Mouse (Mus musculus): ENCODE data around the gene Gtf2i. TPM values are rescaled to one million over a fixed set of nuclear protein-coding genes. Genes with fewer than 3 reads are reported as not detected.

Gtf2i gene
- polyA plus RNA-seq, 1 experiment from 2014 or later: 204 TPM

GRCm38 (mm10) chr5:134289935-134290560, 24.5 kb downstream of the Gtf2i start:
- H3K36me3 ChIP-seq: peaks cover 99% of the 10 kb centered on the region
- 94% methylated on average over 12 of the region's 12 CpGs for WGBS
- no peak overlapping the region for H3K27ac ChIP-seq
- no peak overlapping the region for H3K4me3 ChIP-seq
- H3K27me3 ChIP-seq (ENCODE audit: low read depth, poor library complexity, severe bottlenecking): no peaks in the 10 kb centered on the region
- H3K4me1 ChIP-seq: no peaks in the 10 kb centered on the region
- DNase-seq (ENCODE audit: low spot score): no peak
- H3K9me3 ChIP-seq (replicated peaks): no peaks in the 10 kb centered on the region

GRCm38 (mm10) chr5:134288071-134288470, 26.5 kb downstream of the Gtf2i start:
- no peak overlapping the region for H3K27ac ChIP-seq
- H3K27me3 ChIP-seq (ENCODE audit: low read depth, poor library complexity, severe bottlenecking): no peaks in the 10 kb centered on the region
- no peaks in the 10 kb centered on the region for H3K9me3 ChIP-seq (replicated peaks)
- 96% methylated on average over 3 of the region's 3 CpGs for whole genome bisulfite sequencing
- no peak for DNase-seq (ENCODE audit: low spot score)
- H3K4me1 ChIP-seq: no peaks in the 10 kb centered on the region
- no peak overlapping the region for H3K4me3 ChIP-seq
- H3K36me3 ChIP-seq: peaks cover 99% of the 10 kb centered on the region

GRCm38 (mm10) chr5:134284921-134285320, 29.6 kb downstream of the Gtf2i start:
- H3K27me3 ChIP-seq (ENCODE audit: low read depth, poor library complexity, severe bottlenecking): no peaks in the 10 kb centered on the region
- peaks cover 99% of the 10 kb centered on the region for H3K36me3 ChIP-seq
- DNase-seq (ENCODE audit: low spot score): no peak
- no peak overlapping the region for H3K4me3 ChIP-seq
- WGBS: 93% methylated on average over 12 of the region's 12 CpGs
- no peaks in the 10 kb centered on the region for H3K4me1 ChIP-seq
- H3K9me3 ChIP-seq (replicated peaks): no peaks in the 10 kb centered on the region
- H3K27ac ChIP-seq: no peak overlapping the region

- no peak for DNase-seq (ENCODE audit: low spot score)
- H3K36me3 ChIP-seq: peaks cover 99% of the 10 kb centered on the region
- H3K4me3 ChIP-seq: no peak overlapping the region
- WGBS: 94% methylated on average over 9 of the region's 9 CpGs
- no peaks in the 10 kb centered on the region for H3K9me3 ChIP-seq (replicated peaks)
- no peaks in the 10 kb centered on the region for H3K4me1 ChIP-seq
- no peak overlapping the region for H3K27ac ChIP-seq
- H3K27me3 ChIP-seq (ENCODE audit: low read depth, poor library complexity, severe bottlenecking): no peaks in the 10 kb centered on the region
Measured at GRCm38 (mm10) chr5:134282603-134283002, 32.0 kb downstream of the Gtf2i start.

GRCm38 (mm10) chr5:134282076-134282475, 32.5 kb downstream of the Gtf2i start:
- Histone ChIP-seq H3K27ac (no peak overlapping the region), H3K4me3 (no peak overlapping the region), H3K27me3 (ENCODE audit: low read depth, poor library complexity, severe bottlenecking) (no peaks in the 10 kb centered on the region), H3K36me3 (peaks cover 99% of the 10 kb centered on the region), H3K4me1 (no peaks in the 10 kb centered on the region), H3K9me3 (replicated peaks) (no peaks in the 10 kb centered on the region)
- 88% methylated on average over 3 of the region's 3 CpGs for WGBS
- no peak for DNase-seq (ENCODE audit: low spot score)

- 91% methylated on average over 7 of the region's 7 CpGs for WGBS
Measured at GRCm38 (mm10) chr5:134279371-134279770, 35.2 kb downstream of the Gtf2i start.

GRCm38 (mm10) chr5:134277109-134277508, 37.5 kb downstream of the Gtf2i start:
- 96% methylated on average over 4 of the region's 4 CpGs for WGBS
- no peaks in the 10 kb centered on the region for H3K27me3 ChIP-seq (ENCODE audit: low read depth, poor library complexity, severe bottlenecking)
- H3K4me3 ChIP-seq: no peak overlapping the region
- H3K27ac ChIP-seq: no peak overlapping the region
- no peaks in the 10 kb centered on the region for H3K4me1 ChIP-seq
- H3K36me3 ChIP-seq: peaks cover 98% of the 10 kb centered on the region
- H3K9me3 ChIP-seq (replicated peaks): no peaks in the 10 kb centered on the region
- no peak for DNase-seq (ENCODE audit: low spot score)

More at GRCm38 (mm10) chr5:134279371-134279770, 35.2 kb downstream of the Gtf2i start:
- Histone ChIP-seq H3K27ac (no peak overlapping the region), H3K4me1 (no peaks in the 10 kb centered on the region), H3K4me3 (no peak overlapping the region), H3K9me3 (replicated peaks) (no peaks in the 10 kb centered on the region), H3K36me3 (peaks cover 98% of the 10 kb centered on the region), H3K27me3 (ENCODE audit: low read depth, poor library complexity, severe bottlenecking) (no peaks in the 10 kb centered on the region)
- no peak for DNase-seq (ENCODE audit: low spot score)

- Histone ChIP-seq H3K4me1 (no peaks in the 10 kb centered on the region), H3K4me3 (no peak overlapping the region), H3K9me3 (replicated peaks) (no peaks in the 10 kb centered on the region), H3K36me3 (peaks cover 99% of the 10 kb centered on the region), H3K27ac (no peak overlapping the region), H3K27me3 (ENCODE audit: low read depth, poor library complexity, severe bottlenecking) (no peaks in the 10 kb centered on the region)
- no peak for DNase-seq (ENCODE audit: low spot score)
- WGBS: 94% methylated on average over 10 of the region's 10 CpGs
Measured at GRCm38 (mm10) chr5:134275556-134275955, 39.0 kb downstream of the Gtf2i start.

GRCm38 (mm10) chr5:134275021-134275420, 39.5 kb downstream of the Gtf2i start:
- no peak for DNase-seq (ENCODE audit: low spot score)
- Histone ChIP-seq H3K27ac (no peak overlapping the region), H3K36me3 (peaks cover 99% of the 10 kb centered on the region), H3K4me3 (no peak overlapping the region), H3K9me3 (replicated peaks) (no peaks in the 10 kb centered on the region), H3K27me3 (ENCODE audit: low read depth, poor library complexity, severe bottlenecking) (no peaks in the 10 kb centered on the region), H3K4me1 (no peaks in the 10 kb centered on the region)
- WGBS: 95% methylated on average over 11 of the region's 11 CpGs

- Histone ChIP-seq H3K27ac (no peak overlapping the region), H3K9me3 (replicated peaks) (no peaks in the 10 kb centered on the region), H3K36me3 (peaks cover 99% of the 10 kb centered on the region), H3K27me3 (ENCODE audit: low read depth, poor library complexity, severe bottlenecking) (no peaks in the 10 kb centered on the region), H3K4me1 (no peaks in the 10 kb centered on the region), H3K4me3 (no peak overlapping the region)
- 91% methylated on average over 8 of the region's 8 CpGs for WGBS
- DNase-seq (ENCODE audit: low spot score): no peak
Measured at GRCm38 (mm10) chr5:134273761-134274160, 40.8 kb downstream of the Gtf2i start.

GRCm38 (mm10) chr5:134272761-134273160, 41.8 kb downstream of the Gtf2i start:
- WGBS: 92% methylated on average over 11 of the region's 11 CpGs
- Histone ChIP-seq H3K4me3 (no peak overlapping the region), H3K27ac (no peak overlapping the region), H3K4me1 (no peaks in the 10 kb centered on the region), H3K27me3 (ENCODE audit: low read depth, poor library complexity, severe bottlenecking) (no peaks in the 10 kb centered on the region), H3K36me3 (peaks cover 99% of the 10 kb centered on the region), H3K9me3 (replicated peaks) (no peaks in the 10 kb centered on the region)
- no peak for DNase-seq (ENCODE audit: low spot score)

GRCm38 (mm10) chr5:134271421-134271820, 43.1 kb downstream of the Gtf2i start:
- H3K36me3 ChIP-seq: peaks cover 99% of the 10 kb centered on the region
- 92% methylated on average over 11 of the region's 11 CpGs for WGBS
- H3K4me1 ChIP-seq: no peaks in the 10 kb centered on the region
- no peaks in the 10 kb centered on the region for H3K27me3 ChIP-seq (ENCODE audit: low read depth, poor library complexity, severe bottlenecking)
- no peak overlapping the region for H3K27ac ChIP-seq
- no peak for DNase-seq (ENCODE audit: low spot score)
- H3K9me3 ChIP-seq (replicated peaks): no peaks in the 10 kb centered on the region
- H3K4me3 ChIP-seq: no peak overlapping the region

GRCm38 (mm10) chr5:134270566-134270965, 44.0 kb downstream of the Gtf2i start:
- DNase-seq (ENCODE audit: low spot score): no peak
- Histone ChIP-seq H3K27me3 (ENCODE audit: low read depth, poor library complexity, severe bottlenecking) (no peaks in the 10 kb centered on the region), H3K27ac (no peak overlapping the region), H3K9me3 (replicated peaks) (no peaks in the 10 kb centered on the region), H3K36me3 (peaks cover 99% of the 10 kb centered on the region), H3K4me1 (no peaks in the 10 kb centered on the region), H3K4me3 (no peak overlapping the region)
- WGBS: 95% methylated on average over 4 of the region's 4 CpGs

GRCm38 (mm10) chr5:134269751-134270150, 44.8 kb downstream of the Gtf2i start:
- Histone ChIP-seq H3K9me3 (replicated peaks) (no peaks in the 10 kb centered on the region), H3K4me1 (no peaks in the 10 kb centered on the region), H3K27ac (no peak overlapping the region), H3K4me3 (no peak overlapping the region), H3K27me3 (ENCODE audit: low read depth, poor library complexity, severe bottlenecking) (no peaks in the 10 kb centered on the region), H3K36me3 (peaks cover 99% of the 10 kb centered on the region)
- DNase-seq (ENCODE audit: low spot score): no peak
- 93% methylated on average over 5 of the region's 5 CpGs for WGBS

All from limb, embryonic 10.5 days (tissue).